Mouse (Mus musculus) heart, adult 9 months (tissue): Measurements from ENCODE around the gene Lingo3.

Experiments
- DNase-seq, 2 experiments: peaks; one replicate each; pipeline ENCODE4 v3.0.0; 2022; ENCODE audit warnings: low spot score in 2 of 2

Gene Lingo3

GRCm38 (mm10) chr10:80799070-80799566 lies 44.7 kb downstream of the Lingo3 start:
- DNase-seq = no peak

DNA sequence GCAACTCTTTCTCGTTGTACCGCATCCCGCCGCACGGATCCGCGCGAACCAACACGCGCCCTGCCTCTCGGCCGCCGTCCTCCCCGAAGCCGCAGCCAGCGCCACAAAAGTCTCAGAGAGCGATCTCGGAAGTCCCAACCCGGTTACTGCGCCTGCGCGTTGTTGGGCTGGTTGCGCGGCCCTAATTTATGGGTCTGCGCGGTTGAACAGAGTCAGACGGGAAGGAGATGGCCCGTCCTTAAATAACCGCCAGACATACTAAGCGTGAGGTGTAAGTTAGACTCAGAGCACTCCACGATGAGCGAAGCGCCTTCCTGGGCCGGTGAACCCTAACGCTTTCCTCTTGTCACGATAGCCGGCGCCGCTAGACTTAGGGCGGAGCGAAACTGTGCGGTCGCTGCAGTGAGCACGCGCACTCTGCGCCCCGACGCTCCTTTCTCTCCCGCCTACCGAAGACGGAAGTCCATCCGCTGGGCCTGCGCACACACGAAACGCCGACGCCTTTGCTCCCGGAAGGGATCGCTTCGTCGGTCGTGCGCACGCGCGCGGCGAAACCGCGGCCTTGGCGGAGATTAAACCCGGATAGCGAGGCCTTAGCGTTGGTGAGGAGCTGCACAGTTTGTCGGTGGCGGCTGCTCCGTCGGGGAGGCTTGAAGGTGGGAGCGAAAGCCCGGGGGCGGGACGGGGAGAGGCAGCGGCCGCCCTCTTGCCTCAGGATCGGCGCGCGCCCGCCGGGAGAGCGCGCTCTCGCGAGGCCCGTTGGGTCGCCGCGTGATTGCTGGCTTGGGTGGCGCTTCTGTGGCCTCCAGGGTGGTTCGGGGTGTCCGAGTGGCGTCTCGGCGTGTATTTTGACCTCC lies 45.5 kb downstream of the Lingo3 start, which contains the start of the genes Sf3a2 and Plekhj1:
Gene Sf3a2 (plus strand): TSS at position 49 of the 857 bp plus-strand sequence.
Gene Plekhj1 (minus strand): TSS at position 477 of the 857 bp plus-strand sequence.
- DNase-seq = peak; percentile 94 to 95

DNA sequence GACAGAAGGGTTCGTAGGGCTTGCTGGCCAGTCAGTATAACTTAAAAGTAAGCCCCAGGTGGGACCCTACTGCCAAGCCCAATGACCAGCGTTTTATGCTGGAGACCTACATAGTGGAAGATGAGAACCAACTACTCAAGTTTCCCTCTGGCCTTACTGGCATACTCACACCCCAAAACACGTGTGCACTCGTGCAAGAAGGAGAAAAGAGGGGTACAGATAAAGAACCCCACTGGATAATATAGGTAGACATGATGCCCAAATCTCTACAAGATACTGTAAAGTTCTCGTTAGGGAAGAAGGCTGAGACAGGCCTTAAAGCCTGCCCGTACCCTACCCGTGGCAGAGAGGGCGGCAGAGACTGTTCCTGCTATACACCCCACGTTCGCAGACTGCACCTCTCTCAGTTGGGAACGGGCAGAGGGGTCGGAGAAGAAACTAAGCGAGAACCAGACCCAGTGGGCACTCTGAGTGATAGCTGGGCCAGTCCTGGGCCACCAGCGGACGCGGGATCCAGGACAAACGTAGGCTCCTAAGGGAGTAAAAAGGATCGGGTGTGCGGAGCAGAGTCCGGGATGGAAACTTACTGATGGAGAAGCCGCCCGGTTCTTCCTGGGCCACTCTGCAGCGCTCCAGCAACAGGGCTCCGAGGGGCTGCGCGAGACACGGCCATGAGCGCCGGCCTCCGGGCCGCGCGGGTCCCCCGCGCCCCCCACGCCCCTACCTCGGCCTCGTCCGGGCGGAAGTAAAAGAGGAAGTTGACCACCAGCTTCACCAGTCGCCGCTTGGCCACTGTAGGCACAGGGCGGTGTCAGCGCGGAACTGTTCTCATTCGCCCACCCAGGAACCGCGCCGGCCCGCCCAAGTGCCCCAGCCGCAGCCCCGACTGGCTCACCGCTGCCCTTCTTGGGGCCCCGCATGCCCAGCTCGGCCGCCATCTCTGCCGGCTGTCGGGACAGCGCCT lies 46.4 kb downstream of the Lingo3 start:
- no peak for DNase-seq

DNA sequence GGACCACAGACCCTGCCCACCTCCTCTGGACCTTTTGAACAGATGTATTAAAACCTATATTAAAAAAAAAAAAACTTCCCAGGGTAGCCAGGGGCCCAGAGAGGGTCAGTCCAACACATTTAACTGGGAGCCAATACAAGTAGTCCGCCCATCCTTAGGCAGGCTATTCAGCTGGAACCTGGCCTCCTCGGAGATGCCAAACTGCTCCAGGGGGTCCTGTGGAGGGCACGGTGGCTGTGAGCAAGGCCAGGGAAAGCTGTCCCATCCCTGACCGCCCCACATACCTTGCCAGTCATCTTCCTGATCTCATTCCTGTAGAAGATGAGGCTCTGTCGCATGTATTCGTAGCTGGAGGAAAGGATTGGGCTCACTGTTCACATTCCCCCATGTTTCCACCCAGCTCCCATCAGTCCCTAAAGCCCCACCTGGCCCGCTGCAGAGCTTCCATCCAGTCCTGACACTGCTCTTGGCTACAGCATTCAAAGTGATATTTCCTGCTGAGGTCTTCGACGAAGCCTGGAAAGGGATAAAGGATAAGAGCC lies 47.5 kb downstream of the Lingo3 start:
- DNase-seq = no peak

- no peak for DNase-seq
These were observed 49.1 kb downstream of the Lingo3 start for GRCm38 (mm10) chr10:80794750-80795149.

- DNase-seq = no peak
These were observed 50.0 kb downstream of the Lingo3 start for GRCm38 (mm10) chr10:80793803-80794202.

DNA sequence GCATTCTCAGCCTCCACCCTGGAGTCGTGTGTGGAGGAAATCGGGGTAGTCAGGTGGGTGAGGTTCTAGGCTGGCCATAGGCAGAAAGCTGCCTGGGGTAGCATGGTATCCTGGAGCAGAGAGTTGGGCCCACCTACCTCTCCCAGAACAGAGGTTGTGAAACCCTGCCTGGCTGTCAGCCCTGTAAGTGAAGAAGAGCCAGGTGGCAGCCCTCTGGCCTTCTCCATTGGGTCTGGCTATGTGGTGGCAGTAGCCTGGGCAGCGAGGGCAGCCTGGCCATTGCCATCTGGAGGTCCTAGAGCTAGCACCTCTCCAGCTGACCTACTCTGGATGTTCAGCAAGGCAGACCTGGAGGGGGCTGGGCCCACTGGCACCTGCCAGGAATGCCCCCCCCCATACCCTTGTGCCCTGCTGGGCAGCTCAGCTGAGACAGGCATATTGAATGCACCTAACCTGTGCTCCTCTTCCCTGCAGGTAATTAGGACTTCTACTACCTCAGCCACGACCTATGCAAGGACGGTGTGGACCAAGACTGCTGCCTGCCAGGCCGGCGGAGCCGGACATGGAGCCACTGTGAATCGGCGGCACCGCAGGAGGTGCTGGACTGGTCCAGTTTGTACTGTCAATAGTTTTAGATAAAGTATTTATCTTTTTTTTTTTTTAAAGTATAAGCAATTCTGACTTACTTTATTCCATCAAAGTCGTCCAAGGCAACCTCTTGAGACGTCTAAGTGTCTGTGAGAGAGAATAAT lies 50.6 kb downstream of the Lingo3 start:
- DNase-seq = no peak

- DNase-seq = no peak
These were observed 51.4 kb downstream of the Lingo3 start for GRCm38 (mm10) chr10:80792175-80793032.

DNA sequence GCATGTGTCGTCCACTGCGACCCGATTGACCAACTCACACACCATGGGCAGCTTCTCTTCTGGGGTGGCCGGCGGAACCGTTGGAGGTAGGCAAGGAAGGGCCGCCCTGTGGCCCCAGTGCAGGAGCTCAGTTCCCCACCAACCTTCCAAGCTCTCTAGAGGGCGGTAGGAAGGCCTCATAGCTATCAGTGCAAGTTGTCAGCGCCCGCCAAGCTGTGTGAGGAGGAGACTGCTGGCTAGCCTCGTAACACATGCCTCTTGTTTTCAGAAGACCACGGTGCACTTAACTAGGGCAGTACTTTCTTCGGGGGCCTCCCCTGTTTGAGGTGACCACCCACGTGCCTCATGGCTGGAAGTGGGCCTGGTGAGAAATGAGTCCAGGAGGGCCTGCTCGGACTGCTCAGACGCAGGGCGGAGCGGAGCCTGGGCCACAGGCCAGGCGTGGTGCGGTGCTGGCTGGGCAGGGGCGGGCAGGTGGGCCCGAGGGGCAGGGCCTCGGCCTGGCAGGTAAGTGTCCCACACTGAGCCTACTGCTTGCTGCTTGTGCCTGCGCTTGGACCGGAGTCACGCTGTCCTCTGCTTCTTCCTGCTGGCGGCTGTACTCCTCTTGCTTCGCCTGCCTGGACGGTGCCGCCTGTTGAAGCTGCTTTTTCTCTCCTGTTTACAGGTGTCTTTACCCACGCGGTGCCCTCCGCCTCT lies 52.2 kb downstream of the Lingo3 start:
- DNase-seq = peak in 1 of 2 experiments; percentile 43

GRCm38 (mm10) chr10:80790761-80791404 lies 53.0 kb downstream of the Lingo3 start:
- DNase-seq = no peak

GRCm38 (mm10) chr10:80787517-80787916 lies 56.3 kb downstream of the Lingo3 start:
- peak; percentile 59 to 67 for DNase-seq

DNA sequence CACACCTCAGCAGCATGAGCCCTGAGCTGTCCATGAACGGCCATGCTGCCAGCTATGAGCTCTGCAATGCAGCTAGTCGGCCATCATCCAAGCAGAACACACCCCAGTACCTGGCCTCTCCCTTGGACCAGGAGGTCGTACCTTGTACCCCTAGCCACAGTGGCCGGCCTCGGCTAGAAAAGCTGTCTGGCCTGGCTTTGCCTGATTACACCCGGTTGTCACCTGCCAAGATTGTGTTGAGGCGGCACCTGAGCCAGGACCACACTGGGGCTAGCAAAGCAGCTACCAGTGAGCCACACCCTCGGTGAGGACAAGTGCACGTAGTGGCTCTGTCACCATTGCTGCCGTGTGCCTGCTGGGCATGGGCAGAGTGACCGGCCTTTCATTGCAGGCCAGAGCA lies 57.9 kb downstream of the Lingo3 start:
- DNase-seq = no peak

DNA sequence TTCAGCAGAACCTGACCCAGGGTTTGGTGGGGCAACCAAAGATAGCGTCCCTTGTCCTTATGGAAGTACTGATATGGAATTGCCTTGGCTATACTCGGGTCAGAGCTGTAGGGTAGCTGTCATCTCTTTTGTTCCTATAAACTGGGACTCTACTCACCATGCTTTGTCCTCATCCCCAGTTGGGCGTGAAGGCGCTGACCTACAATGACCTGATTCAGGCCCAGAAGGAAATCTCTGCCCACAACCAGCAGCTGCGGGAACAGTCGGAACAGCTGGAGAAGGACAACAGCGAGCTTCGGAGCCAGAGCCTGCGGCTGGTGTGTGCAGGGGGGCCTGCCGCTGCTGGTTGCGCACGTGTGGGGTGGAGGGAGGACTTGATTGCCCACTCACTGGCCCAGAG lies 59.0 kb downstream of the Lingo3 start:
- DNase-seq = peak; percentile 52 to 53

- DNase-seq = no peak
These were observed 59.5 kb downstream of the Lingo3 start for GRCm38 (mm10) chr10:80784302-80784701.
